Mouse (Mus musculus) heart, embryonic 14.5 days (tissue): ENCODE results near the gene Tubgcp5. TPM values are rescaled to one million over a fixed set of nuclear protein-coding genes. Genes with fewer than 3 reads are reported as not detected.

Experiments used
- ATAC-seq: fragments of 200-750 bp; cut with Nextera tagmentation; 2 replicates; pipeline ENCODE4 v1.8.0; 2017; ENCODE audit warnings: low read depth, moderate TSS enrichment; ENCODE audit not compliant: insufficient number of reproducible peaks, insufficient read depth, low FRiP score
- H3K27ac ChIP-seq, 2 experiments: fragments of 200-500 bp in 1 of 2; fragments of 300-500 bp in 1 of 2; sonication (generic) in 1 of 2; replicated peaks in 1 of 2; 2 replicates each; pipeline ENCODE4 v1.5.1; 2012 to 2014; ENCODE audit warnings: low read depth in 2 of 2, low read length in 2 of 2, control low read depth in 1 of 2, mild to moderate bottlenecking in 1 of 2, mixed read lengths in 1 of 2; ENCODE audit not compliant: control insufficient read depth in 1 of 2, insufficient read depth in 1 of 2
- H3K27me3 ChIP-seq: fragments of 300-500 bp; sonication (generic); 2 replicates; pipeline ENCODE4 v1.6.1; 2014; ENCODE audit warnings: mild to moderate bottlenecking, low read length, control low read depth; ENCODE audit not compliant: control insufficient read depth, insufficient read depth
- H3K36me3 ChIP-seq: fragments of 300-500 bp; sonication (generic); 2 replicates; pipeline ENCODE4 v1.6.1; 2014; ENCODE audit warnings: mild to moderate bottlenecking, control low read depth, low read length, mixed read lengths; ENCODE audit not compliant: control insufficient read depth, insufficient read depth
- H3K4me1 ChIP-seq, 2 experiments: fragments of 200-500 bp in 1 of 2; fragments of 300-500 bp in 1 of 2; sonication (generic) in 1 of 2; 2 replicates each; pipeline ENCODE4 v1.6.1; 2012 to 2014; ENCODE audit warnings: low read length in 2 of 2, control low read depth in 1 of 2, mixed read lengths in 1 of 2; ENCODE audit not compliant: control insufficient read depth in 2 of 2, insufficient read depth in 2 of 2
- H3K4me2 ChIP-seq: fragments of 300-500 bp; sonication (generic); 2 replicates; pipeline ENCODE4 v1.6.1; 2014; ENCODE audit warnings: mild to moderate bottlenecking, low read length
- H3K4me3 ChIP-seq, 2 experiments: fragments of 200-500 bp in 1 of 2; fragments of 300-500 bp in 1 of 2; sonication (generic) in 1 of 2; 2 replicates each; pipeline ENCODE4 v1.5.1; 2012 to 2014; ENCODE audit warnings: low read length in 2 of 2, mild to moderate bottlenecking in 2 of 2, control low read depth in 1 of 2, low read depth in 1 of 2, moderate library complexity in 1 of 2; ENCODE audit not compliant: control insufficient read depth in 1 of 2, insufficient read depth in 1 of 2
- H3K9ac ChIP-seq: fragments of 300-500 bp; sonication (generic); 2 replicates; pipeline ENCODE4 v1.6.1; 2014; ENCODE audit warnings: mild to moderate bottlenecking, low read length
- H3K9me3 ChIP-seq: fragments of 300-500 bp; sonication (generic); 2 replicates; pipeline ENCODE4 v1.6.1; 2016; ENCODE audit warnings: low read length, control low read depth; ENCODE audit not compliant: control insufficient read depth
- WGBS: fragments of 180-500 bp; shearing (Covaris S2); extraction: QIAGEN DNeasy Blood & Tissue Kit; methylation state at CpG from one replicate; pipeline ENCODE4 v1.1.7; 2014; 5-methylcytosine and 5-hydroxymethylcytosine counted together
- polyA plus RNA-seq: library from polyadenylated mRNA; unstranded; fragments of >200 nt; fragmentation: Nextera tagmentation; extraction: Ambion mirVana; gene quantifications from 2 replicates; pipeline ENCODE4 v1.2.1, GENCODE M21; 2014

The Tubgcp5 gene
- polyA plus RNA-seq, 1 experiment from 2014 or later: 16.4 TPM

DNA sequence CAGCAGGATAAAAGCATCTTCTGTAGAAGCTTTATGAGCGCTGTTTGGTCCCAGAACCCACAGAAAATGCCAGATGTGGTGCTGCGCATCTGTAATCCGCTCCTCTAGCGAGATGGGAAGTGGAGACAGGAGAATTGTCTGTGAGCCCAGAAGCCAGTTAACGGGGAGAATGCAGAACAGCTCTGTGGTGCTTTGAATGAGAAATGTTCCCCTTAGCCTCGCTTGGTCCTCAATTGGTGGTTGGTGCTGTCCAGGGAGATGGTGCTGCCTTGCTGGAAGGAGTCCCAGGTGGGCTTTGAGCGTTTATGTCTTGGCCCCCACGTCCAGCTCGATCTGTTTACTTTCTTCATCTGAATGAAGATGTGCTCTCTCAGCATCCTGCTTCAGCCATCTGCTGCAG, 86.9 kb downstream of the Tubgcp5 start:
- WGBS: 86% methylated on average over 9 of the region's 9 CpGs
- no peak overlapping the region for H3K4me2 ChIP-seq
- H3K36me3 ChIP-seq: peaks cover 80% of the 10 kb centered on the region

More for the DNA sequence above, 86.9 kb downstream of the Tubgcp5 start:
- Histone ChIP-seq H3K9me3 (no peaks in the 10 kb centered on the region), H3K4me1 (no peaks in the 10 kb centered on the region), H3K27ac (no peak overlapping the region), H3K4me3 (no peak overlapping the region), H3K27me3 (no peaks in the 10 kb centered on the region), H3K9ac (no peak overlapping the region)
- no peak for ATAC-seq

Other genes with a start within 250 kb of the Tubgcp5 start
- 0.15 and 0.57 TPM in 2 replicates for gene Siglech, start 26.0 kb upstream of the Tubgcp5 start, polyA plus RNA-seq
- gene Cyfip1, start 47.6 kb downstream of the Tubgcp5 start, polyA plus RNA-seq: 54.8 and 61.0 TPM in 2 replicates
- gene Nipa2, start 168.3 kb downstream of the Tubgcp5 start, polyA plus RNA-seq: 46.2 and 53.0 TPM in 2 replicates
- 3.6 TPM in 2 replicates for gene Nipa1, start 225.8 kb downstream of the Tubgcp5 start, polyA plus RNA-seq